12 mouse cellular contexts compared by ENCODE assay signal in the genomic region with DNA sequence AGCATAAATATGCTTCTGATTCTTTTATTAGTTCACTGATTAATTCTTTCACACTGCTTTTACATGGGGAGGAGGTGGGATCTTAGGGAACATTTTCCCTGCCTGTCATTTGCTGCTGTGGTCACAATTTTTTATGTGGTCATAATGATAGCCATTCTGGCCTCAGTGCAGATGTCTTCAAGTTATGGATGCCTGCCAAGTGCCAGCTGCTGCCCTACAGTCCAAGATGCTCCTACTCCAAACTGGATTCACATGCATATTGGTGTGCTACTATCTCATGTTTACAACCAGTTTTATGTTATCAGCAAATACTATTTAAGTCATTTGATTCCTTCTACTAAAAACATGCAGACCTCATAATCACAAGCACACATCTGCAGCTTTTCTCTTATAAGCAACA.
"Had no signal": no experiment of that assay in that cellular context is flagged by ENCODE, and none has a peak within 500 bp of the region (broad histone marks: within the 10 kb centered on the region; RNA-seq: fewer than 3 reads in every experiment).

No protein-coding gene starts in this region.

- H3K27me3 ChIP-seq: kidney, embryonic 15.5 days; limb, embryonic 13.5 days; midbrain, embryonic 15.5 days; stomach, embryonic 15.5 days had no signal

- DNase-seq: layer of hippocampus, postnatal 36 days; lung, adult 18-20 months; lung, postnatal 4 days; thymus, adult 2 months; thymus, postnatal 25 days had no signal

- H3K9ac ChIP-seq: kidney, embryonic 15.5 days; limb, embryonic 13.5 days; liver, embryonic 14.5 days; midbrain, embryonic 15.5 days; stomach, embryonic 15.5 days had no signal

- H3K4me2 ChIP-seq: kidney, embryonic 15.5 days; limb, embryonic 13.5 days; midbrain, embryonic 15.5 days; stomach, embryonic 15.5 days had no signal

- H3K9me3 ChIP-seq: kidney, embryonic 15.5 days; limb, embryonic 13.5 days; midbrain, embryonic 10.5 days; midbrain, embryonic 15.5 days; stomach, embryonic 15.5 days had no signal

- H3K36me3 ChIP-seq: kidney, embryonic 15.5 days; limb, embryonic 13.5 days; midbrain, embryonic 10.5 days; midbrain, embryonic 15.5 days; stomach, embryonic 15.5 days had no signal

- H3K4me3 ChIP-seq: kidney, embryonic 15.5 days; limb, embryonic 13.5 days; midbrain, embryonic 10.5 days; midbrain, embryonic 15.5 days; stomach, embryonic 15.5 days had no signal

- H3K4me1 ChIP-seq: limb, embryonic 13.5 days; midbrain, embryonic 10.5 days; midbrain, embryonic 15.5 days; stomach, embryonic 15.5 days had no signal

- ATAC-seq: lung, postnatal 0 days; midbrain, embryonic 15.5 days had no signal

- H3K27ac ChIP-seq: kidney, embryonic 15.5 days; limb, embryonic 13.5 days; liver, embryonic 14.5 days; midbrain, embryonic 10.5 days; midbrain, embryonic 15.5 days; stomach, embryonic 15.5 days had no signal
